Mouse (Mus musculus) brain, embryonic 14.5 days (tissue): ENCODE data around the gene Stk40.

Source experiments
- CTCF ChIP-seq: fragments of 200-500 bp; IDR thresholded peaks from 2 replicates; pipeline ENCODE4 v1.5.1; 2012; ENCODE audit warnings: inconsistent platforms, mild to moderate bottlenecking, moderate library complexity, borderline replicate concordance; ENCODE audit not compliant: insufficient read depth, insufficient read length; ENCODE audit errors: extremely low read depth
- POLR2A ChIP-seq: fragments of 200-500 bp; IDR thresholded peaks from 2 replicates; pipeline ENCODE4 v1.6.1; 2012; ENCODE audit warnings: mild to moderate bottlenecking, inconsistent platforms, borderline replicate concordance; ENCODE audit not compliant: poor library complexity, insufficient read depth, insufficient read length, severe bottlenecking; ENCODE audit errors: extremely low read depth

GRCm38 (mm10) chr4:126119051-126119450, 15.3 kb downstream of the Stk40 start:
- TF ChIP-seq POLR2A (no peak), CTCF (no peak)
